Mouse (Mus musculus): ENCODE data around the gene Sfmbt1. TPM values are rescaled to one million over a fixed set of nuclear protein-coding genes. Genes with fewer than 3 reads are reported as not detected.
A peak's percentile ranks its signal among the peaks of the same experiment; 100 is the strongest.

The Sfmbt1 gene
- polyA plus RNA-seq, 1 experiment from 2014 or later = 7.8 TPM

- WGBS = 66% methylated on average over 4 of the region's 4 CpGs
Observed at GRCm38 (mm10) chr14:30857990-30858389, 143.3 kb downstream of the Sfmbt1 start.

GRCm38 (mm10) chr14:30861421-30862125, 146.9 kb downstream of the Sfmbt1 start:
- Histone ChIP-seq H3K27ac (replicated peaks) (no peak overlapping the region), H3K9me3 (no peaks in the 10 kb centered on the region), H3K4me2 (no peak overlapping the region), H3K4me1 (peaks cover 10% of the 10 kb centered on the region), H3K36me3 (peaks cover 16% of the 10 kb centered on the region), H3K27me3 (replicated peaks) (no peaks in the 10 kb centered on the region), H3K4me3 (no peak overlapping the region), H3K9ac (peak overlapping the region; percentile 19; the same call in 1 of the 2 replicates)
- WGBS = 49% methylated on average over 16 of the region's 16 CpGs
- no peak for ATAC-seq (ENCODE audit: extremely low read depth, insufficient number of reproducible peaks, low FRiP score, low TSS enrichment)

More at GRCm38 (mm10) chr14:30857990-30858389, 143.3 kb downstream of the Sfmbt1 start:
- H3K9me3 ChIP-seq = no peaks in the 10 kb centered on the region
- H3K27me3 ChIP-seq (replicated peaks) = no peaks in the 10 kb centered on the region
- peaks cover 10% of the 10 kb centered on the region for H3K4me1 ChIP-seq
- H3K4me2 ChIP-seq = no peak overlapping the region
- no peak overlapping the region for H3K9ac ChIP-seq
- no peak overlapping the region for H3K27ac ChIP-seq (replicated peaks)
- H3K36me3 ChIP-seq = peaks cover 3% of the 10 kb centered on the region; the same call in 1 of the 2 replicates
- no peak overlapping the region for H3K4me3 ChIP-seq
- no peak for ATAC-seq (ENCODE audit: extremely low read depth, insufficient number of reproducible peaks, low FRiP score, low TSS enrichment)

- peaks cover 18% of the 10 kb centered on the region for H3K36me3 ChIP-seq
- 75% methylated on average over 9 of the region's 9 CpGs for WGBS
- no peak for ATAC-seq (ENCODE audit: extremely low read depth, insufficient number of reproducible peaks, low FRiP score, low TSS enrichment)
- no peaks in the 10 kb centered on the region for H3K27me3 ChIP-seq (replicated peaks)
- H3K27ac ChIP-seq (replicated peaks) = no peak overlapping the region
- H3K9ac ChIP-seq = no peak overlapping the region
- H3K4me3 ChIP-seq = no peak overlapping the region
- peaks cover 10% of the 10 kb centered on the region for H3K4me1 ChIP-seq
- H3K9me3 ChIP-seq = no peaks in the 10 kb centered on the region
- no peak overlapping the region for H3K4me2 ChIP-seq
Observed at GRCm38 (mm10) chr14:30862368-30862767, 147.7 kb downstream of the Sfmbt1 start.

GRCm38 (mm10) chr14:30865311-30865710, 150.7 kb downstream of the Sfmbt1 start:
- WGBS = 65% methylated on average over 3 of the region's 3 CpGs
- no peak overlapping the region for H3K4me3 ChIP-seq
- H3K9me3 ChIP-seq = no peaks in the 10 kb centered on the region
- peaks cover 23% of the 10 kb centered on the region for H3K4me1 ChIP-seq
- no peak overlapping the region for H3K27ac ChIP-seq (replicated peaks)
- no peaks in the 10 kb centered on the region for H3K27me3 ChIP-seq (replicated peaks)
- H3K9ac ChIP-seq = no peak overlapping the region
- H3K4me2 ChIP-seq = no peak overlapping the region
- no peak for ATAC-seq (ENCODE audit: extremely low read depth, insufficient number of reproducible peaks, low FRiP score, low TSS enrichment)
- H3K36me3 ChIP-seq = peaks cover 23% of the 10 kb centered on the region

- peaks cover 24% of the 10 kb centered on the region for H3K36me3 ChIP-seq
- WGBS = 26% methylated on average over 5 of the region's 5 CpGs
- H3K4me1 ChIP-seq = peaks cover 25% of the 10 kb centered on the region
- no peaks in the 10 kb centered on the region for H3K9me3 ChIP-seq
- H3K4me3 ChIP-seq = no peak overlapping the region
- no peak overlapping the region for H3K9ac ChIP-seq
- H3K27me3 ChIP-seq (replicated peaks) = no peaks in the 10 kb centered on the region
- no peak overlapping the region for H3K27ac ChIP-seq (replicated peaks)
- no peak overlapping the region for H3K4me2 ChIP-seq
- ATAC-seq (ENCODE audit: extremely low read depth, insufficient number of reproducible peaks, low FRiP score, low TSS enrichment) = no peak
Observed at GRCm38 (mm10) chr14:30867042-30867441, 152.4 kb downstream of the Sfmbt1 start.

- Histone ChIP-seq H3K9me3 (no peaks in the 10 kb centered on the region), H3K27me3 (replicated peaks) (no peaks in the 10 kb centered on the region), H3K9ac (no peak overlapping the region), H3K27ac (replicated peaks) (peak overlapping the region; percentile 93), H3K4me1 (peaks cover 32% of the 10 kb centered on the region), H3K36me3 (peaks cover 41% of the 10 kb centered on the region), H3K4me2 (no peak overlapping the region), H3K4me3 (no peak overlapping the region)
- 74% methylated on average over 10 of the region's 10 CpGs for WGBS
- no peak for ATAC-seq (ENCODE audit: extremely low read depth, insufficient number of reproducible peaks, low FRiP score, low TSS enrichment)
Observed at GRCm38 (mm10) chr14:30868826-30869225, 154.2 kb downstream of the Sfmbt1 start.

GRCm38 (mm10) chr14:30869391-30869801, 154.7 kb downstream of the Sfmbt1 start:
- H3K36me3 ChIP-seq = peaks cover 46% of the 10 kb centered on the region
- peak overlapping the region; percentile 93 for H3K27ac ChIP-seq (replicated peaks)
- ATAC-seq (ENCODE audit: extremely low read depth, insufficient number of reproducible peaks, low FRiP score, low TSS enrichment) = no peak
- H3K9ac ChIP-seq = peak overlapping the region; percentile 57
- H3K27me3 ChIP-seq (replicated peaks) = no peaks in the 10 kb centered on the region
- WGBS = 80% methylated on average over 8 of the region's 8 CpGs
- no peak overlapping the region for H3K4me3 ChIP-seq
- no peaks in the 10 kb centered on the region for H3K9me3 ChIP-seq
- H3K4me1 ChIP-seq = peaks cover 38% of the 10 kb centered on the region
- H3K4me2 ChIP-seq = no peak overlapping the region

GRCm38 (mm10) chr14:30870206-30871147, 155.8 kb downstream of the Sfmbt1 start:
- peak overlapping the region; percentile 93 for H3K27ac ChIP-seq (replicated peaks)
- H3K9me3 ChIP-seq = no peaks in the 10 kb centered on the region
- H3K9ac ChIP-seq = peak overlapping the region; percentile 61
- H3K36me3 ChIP-seq = peaks cover 44% of the 10 kb centered on the region
- H3K4me1 ChIP-seq = peaks cover 39% of the 10 kb centered on the region
- peak overlapping the region; percentile 28 for H3K4me2 ChIP-seq
- 60% methylated on average over 25 of the region's 25 CpGs for WGBS
- no peak for ATAC-seq (ENCODE audit: extremely low read depth, insufficient number of reproducible peaks, low FRiP score, low TSS enrichment)
- H3K4me3 ChIP-seq = no peak overlapping the region
- H3K27me3 ChIP-seq (replicated peaks) = no peaks in the 10 kb centered on the region

Other genes starting within 250 kb of the Sfmbt1 start
- 16.1 and 17.2 TPM in 2 replicates for gene Dcp1a, start 235.3 kb upstream of the Sfmbt1 start, polyA plus RNA-seq (2015; fragmentation: Nextera tagmentation; extraction: Ambion mirVana)
- 7.3 and 8.0 TPM in 2 replicates for gene Cacna1d, start 223.4 kb upstream of the Sfmbt1 start, polyA plus RNA-seq (2015; fragmentation: Nextera tagmentation; extraction: Ambion mirVana)
- gene Tkt, start 166.5 kb upstream of the Sfmbt1 start, polyA plus RNA-seq (2015; fragmentation: Nextera tagmentation; extraction: Ambion mirVana) = 86.2 and 96.6 TPM in 2 replicates
- gene Prkcd, start 88.6 kb upstream of the Sfmbt1 start, polyA plus RNA-seq (2015; fragmentation: Nextera tagmentation; extraction: Ambion mirVana) = 36.7 and 40.9 TPM in 2 replicates
- gene Rft1, start 60.5 kb upstream of the Sfmbt1 start, polyA plus RNA-seq (2015; fragmentation: Nextera tagmentation; extraction: Ambion mirVana) = 9.1 and 10.3 TPM in 2 replicates
- 14.7 and 15.0 TPM in 2 replicates for gene Tmem110, start 110.7 kb downstream of the Sfmbt1 start, polyA plus RNA-seq (2015; fragmentation: Nextera tagmentation; extraction: Ambion mirVana)
- gene Mustn1, start 164.4 kb downstream of the Sfmbt1 start, polyA plus RNA-seq (2015; fragmentation: Nextera tagmentation; extraction: Ambion mirVana) = 2.5 and 2.6 TPM in 2 replicates
- 0.12 and 1.1 TPM in 2 replicates for gene Itih4, start 171.6 kb downstream of the Sfmbt1 start, polyA plus RNA-seq (2015; fragmentation: Nextera tagmentation; extraction: Ambion mirVana)
- 1.5 and 5.1 TPM in 2 replicates for gene Itih3, start 208.9 kb downstream of the Sfmbt1 start, polyA plus RNA-seq (2015; fragmentation: Nextera tagmentation; extraction: Ambion mirVana)
- 0.15 and 0.87 TPM in 2 replicates for gene Itih1, start 228.4 kb downstream of the Sfmbt1 start, polyA plus RNA-seq (2015; fragmentation: Nextera tagmentation; extraction: Ambion mirVana)
- 4.7 and 4.9 TPM in 2 replicates for gene Nek4, start 236.5 kb downstream of the Sfmbt1 start, polyA plus RNA-seq (2015; fragmentation: Nextera tagmentation; extraction: Ambion mirVana)

Measured in heart, embryonic 13.5 days (tissue).